Mouse (Mus musculus) hematopoietic stem cell, adult 5-6 weeks (primary cell): ENCODE measurements around the gene Msx2. TPM values are rescaled to one million over a fixed set of nuclear protein-coding genes. Genes with fewer than 3 reads are reported as not detected.

Experiments used
- ATAC-seq, 2 experiments: fragments of 125-278 bp in 1 of 2; replicated peaks in 1 of 2; 2 replicates each; pipeline ENCODE4 v1.8.0; 2016 to 2017; ENCODE audit warnings: inconsistent platforms in 2 of 2, mild to moderate bottlenecking in 2 of 2, moderate number of reproducible peaks in 2 of 2, low read depth in 1 of 2, moderate TSS enrichment in 1 of 2; ENCODE audit not compliant: low FRiP score in 2 of 2, poor library complexity in 2 of 2, severe bottlenecking in 2 of 2, insufficient read depth in 1 of 2, low TSS enrichment in 1 of 2
- total RNA-seq: library from RNA; stranded (forward); fragments of 172-1452, 232-1000 nt; gene quantifications from 2 replicates; pipeline ENCODE4 v1.2.3, GENCODE M21; 2017

The Msx2 gene
- total RNA-seq, 1 experiment from 2014 or later: not detected

DNA sequence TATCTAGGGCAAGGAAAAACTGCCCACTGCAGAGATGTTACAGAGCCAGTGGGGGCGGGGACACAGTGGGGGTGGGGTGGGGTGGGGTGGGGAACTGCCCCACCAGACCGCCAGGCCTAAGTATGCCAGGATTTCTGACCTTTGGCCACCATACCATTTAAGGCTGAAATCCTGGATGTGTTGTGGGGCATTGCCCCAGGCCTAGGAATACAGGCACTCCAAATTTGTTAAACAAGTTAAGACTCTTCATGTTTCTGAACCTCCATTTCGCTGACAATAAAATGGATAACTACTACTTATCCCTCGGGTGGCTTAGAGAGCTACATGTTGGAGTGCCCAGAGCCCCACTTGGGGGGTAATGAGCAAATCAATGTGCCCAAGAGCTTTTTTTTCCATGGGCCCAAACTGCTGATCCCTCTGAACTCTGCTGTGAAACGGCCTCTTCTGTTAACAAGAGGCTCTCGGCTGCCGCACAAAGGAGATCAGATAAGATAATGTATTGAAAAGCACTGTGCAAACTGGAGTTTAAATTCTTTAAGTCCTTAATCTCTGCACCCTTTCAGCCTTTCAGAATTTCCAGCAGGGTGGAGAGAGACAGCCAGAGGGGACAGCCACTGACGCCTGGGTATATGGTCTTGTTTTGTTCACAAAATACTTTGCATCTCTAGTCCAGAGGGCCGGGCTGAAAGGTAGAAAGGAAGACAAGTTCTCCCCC lies 2.3 kb downstream of the Msx2 start:
- no peak for ATAC-seq

DNA sequence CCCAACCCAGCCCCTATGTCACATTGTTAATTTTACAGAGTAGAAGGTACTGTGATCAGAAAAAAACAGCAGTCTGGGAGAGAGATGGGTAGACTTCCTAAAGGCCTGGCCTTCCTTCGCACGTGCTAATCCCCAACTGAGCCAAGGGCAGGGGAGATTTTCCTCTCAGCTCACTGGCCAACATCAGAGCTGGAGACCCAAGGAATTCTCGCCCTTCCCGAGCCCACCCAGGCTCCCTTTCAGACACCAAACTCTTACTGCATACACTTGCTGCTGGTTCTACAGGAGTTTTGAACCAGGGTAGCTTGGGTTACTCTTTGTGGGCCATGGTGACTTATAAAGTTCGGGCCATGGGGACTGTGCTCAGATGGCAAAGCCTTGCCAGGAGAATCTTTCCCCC lies 3.1 kb downstream of the Msx2 start:
- no peak for ATAC-seq

DNA sequence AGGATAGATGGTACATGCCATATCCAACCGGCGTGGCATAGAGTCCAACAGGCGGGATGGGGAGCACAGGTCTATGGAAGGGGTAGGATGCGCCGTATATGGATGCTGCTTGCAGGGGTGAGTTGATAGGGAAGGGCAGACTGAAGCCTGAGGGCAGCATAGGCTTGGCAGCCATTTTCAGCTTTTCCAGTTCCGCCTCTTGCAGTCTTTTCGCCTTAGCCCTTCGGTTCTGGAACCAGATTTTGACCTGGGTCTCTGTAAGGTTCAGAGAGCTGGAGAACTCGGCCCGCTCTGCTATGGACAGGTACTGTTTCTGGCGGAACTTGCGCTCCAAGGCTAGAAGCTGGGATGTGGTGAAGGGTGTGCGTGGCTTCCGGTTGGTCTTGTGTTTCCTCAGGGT lies 4.7 kb downstream of the Msx2 start:
- ATAC-seq: no peak

DNA sequence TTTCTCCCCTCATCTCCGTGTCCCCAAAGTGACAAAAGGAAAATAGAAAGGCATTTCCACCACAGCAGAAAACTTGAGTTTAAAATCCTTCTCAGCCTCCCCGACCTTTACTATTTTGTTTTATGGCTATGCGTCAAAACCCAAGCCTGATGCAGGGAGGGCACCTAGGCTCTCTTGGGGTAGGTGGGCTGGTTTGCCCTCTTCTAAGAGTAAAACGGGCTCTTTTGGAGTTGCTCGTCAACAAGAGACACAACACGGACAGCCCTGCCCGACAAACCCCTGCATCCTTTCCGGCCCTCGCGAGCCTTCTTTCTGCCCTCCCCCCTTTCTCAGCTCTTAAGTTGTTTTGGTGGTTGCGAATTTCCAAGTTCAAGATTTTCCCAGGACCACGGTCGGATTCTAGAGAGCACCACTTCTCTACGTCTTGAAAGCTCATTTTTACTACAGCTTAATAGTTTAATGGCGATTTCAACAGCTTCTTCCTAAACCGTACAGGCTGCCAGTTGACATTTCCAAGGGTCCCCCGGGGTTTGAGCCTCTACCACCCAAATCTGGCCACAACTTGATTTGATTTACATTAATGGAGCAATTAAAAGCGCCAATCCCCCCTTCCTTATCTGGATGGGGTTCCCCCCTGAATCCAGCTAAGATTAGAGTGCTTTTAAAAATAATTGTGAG lies 6.5 kb downstream of the Msx2 start:
- ATAC-seq: no peak

DNA sequence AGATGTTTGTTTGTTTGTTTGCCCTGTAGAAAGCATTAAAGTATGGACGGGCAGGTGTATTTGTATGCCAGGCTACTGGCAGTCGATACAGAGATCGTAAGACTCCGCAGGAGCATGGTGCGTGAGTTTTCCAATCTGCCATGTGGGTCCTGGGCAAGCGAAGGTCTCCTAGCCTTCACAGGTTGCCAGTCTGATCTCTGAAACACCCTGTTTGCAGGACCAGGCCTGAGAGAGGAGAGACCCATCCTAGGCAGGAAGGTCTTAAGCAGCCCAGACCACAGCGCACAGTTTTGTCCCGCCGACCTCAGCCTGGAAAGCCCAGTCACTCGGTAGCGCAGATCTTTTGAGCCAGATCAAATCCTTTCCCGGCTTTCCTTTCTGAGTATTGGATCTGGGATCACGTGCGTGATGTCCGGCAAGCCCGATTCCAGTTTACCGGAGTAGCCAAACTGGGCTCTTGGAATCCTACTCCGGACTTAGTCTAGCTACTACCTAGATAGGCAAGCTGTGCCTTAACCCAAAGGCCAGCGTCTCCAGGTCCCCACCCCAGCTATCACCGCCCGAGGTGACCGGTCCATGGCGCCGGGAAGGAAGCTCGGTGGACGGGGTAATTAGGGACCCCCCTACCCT lies 7.6 kb downstream of the Msx2 start:
- no peak for ATAC-seq

DNA sequence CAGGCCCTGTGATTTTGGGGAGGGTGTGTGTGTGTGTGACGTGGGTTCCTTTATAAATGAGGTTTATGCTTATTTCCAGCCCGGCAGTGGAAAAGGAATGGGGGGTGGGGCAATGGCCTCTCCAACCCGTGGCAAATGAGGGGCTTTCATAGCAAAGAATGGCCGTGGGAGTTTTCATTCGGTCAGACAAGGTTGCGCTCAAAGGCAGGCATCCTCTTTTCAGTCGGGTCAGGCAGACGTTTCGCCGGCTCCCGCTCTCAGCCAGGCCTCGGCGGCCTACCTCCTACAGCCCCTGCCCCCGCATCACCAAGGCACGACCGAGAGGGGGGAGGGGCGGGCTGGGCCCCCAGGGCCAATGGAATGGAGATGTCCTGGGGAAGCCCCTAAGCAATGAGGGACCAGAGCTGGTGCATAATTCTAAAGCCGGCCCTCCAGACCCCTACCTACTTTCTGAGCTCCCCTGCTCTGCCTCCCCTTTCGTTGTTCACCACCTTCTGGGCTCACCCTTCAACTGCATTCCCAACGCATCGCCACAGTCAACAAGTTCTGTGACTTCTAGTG lies 8.4 kb downstream of the Msx2 start:
- ATAC-seq: no peak

DNA sequence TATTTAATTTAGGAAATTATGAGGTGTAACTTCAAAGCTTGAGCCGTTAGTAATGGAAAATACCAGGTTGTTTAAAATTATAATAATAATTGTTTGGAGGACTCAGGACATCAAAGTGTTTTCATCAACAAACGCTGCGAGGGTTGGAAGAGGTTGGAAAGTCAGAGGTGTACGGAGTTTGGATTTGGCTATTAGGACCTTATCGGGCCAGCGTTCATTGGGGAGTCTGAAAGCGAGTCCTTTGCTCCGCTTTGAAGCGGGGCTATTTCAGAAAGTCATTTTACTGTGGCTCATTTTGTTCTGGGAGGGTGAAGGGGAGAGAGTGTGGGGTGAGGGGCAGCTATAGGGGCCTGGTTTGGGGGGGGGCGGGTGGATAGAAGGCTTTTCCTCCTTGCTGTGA lies 8.9 kb downstream of the Msx2 start:
- no peak for ATAC-seq

DNA sequence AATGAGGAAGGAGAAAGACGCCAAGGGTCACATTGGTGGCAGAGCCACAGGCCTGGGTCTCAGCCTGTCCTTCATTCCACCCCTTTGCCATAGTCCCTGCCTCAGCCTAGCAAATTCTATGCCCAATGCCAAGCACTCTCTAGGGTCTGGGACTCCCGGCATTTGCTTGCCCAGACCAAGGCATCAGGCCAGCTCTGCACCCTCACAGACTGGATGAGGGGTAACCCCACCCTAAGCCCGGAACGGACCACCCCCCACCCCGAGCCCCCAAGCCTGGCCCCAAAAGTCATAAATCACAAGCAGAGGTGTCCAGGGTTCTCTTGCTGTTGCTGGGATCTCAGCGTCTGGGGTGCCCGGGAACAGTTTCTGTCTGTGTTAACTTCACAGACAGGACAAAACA lies 9.8 kb downstream of the Msx2 start:
- no peak for ATAC-seq

DNA sequence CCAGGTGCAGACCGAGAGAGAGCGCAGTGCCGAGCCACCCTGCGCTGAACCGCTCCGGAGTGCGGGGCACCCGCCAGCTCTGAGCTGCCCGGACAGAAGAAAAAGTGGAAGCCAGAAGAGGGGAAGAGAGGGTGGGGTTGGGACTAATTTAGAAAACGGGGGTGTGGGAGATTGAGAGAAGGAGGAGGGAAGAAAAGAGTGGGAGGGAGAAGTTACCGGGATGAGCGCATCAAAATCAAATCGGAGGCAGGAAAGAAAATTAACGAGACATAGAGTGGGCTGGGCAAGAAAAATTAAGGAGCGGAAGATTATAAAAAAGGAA lies 10.3 kb downstream of the Msx2 start:
- no peak for ATAC-seq

DNA sequence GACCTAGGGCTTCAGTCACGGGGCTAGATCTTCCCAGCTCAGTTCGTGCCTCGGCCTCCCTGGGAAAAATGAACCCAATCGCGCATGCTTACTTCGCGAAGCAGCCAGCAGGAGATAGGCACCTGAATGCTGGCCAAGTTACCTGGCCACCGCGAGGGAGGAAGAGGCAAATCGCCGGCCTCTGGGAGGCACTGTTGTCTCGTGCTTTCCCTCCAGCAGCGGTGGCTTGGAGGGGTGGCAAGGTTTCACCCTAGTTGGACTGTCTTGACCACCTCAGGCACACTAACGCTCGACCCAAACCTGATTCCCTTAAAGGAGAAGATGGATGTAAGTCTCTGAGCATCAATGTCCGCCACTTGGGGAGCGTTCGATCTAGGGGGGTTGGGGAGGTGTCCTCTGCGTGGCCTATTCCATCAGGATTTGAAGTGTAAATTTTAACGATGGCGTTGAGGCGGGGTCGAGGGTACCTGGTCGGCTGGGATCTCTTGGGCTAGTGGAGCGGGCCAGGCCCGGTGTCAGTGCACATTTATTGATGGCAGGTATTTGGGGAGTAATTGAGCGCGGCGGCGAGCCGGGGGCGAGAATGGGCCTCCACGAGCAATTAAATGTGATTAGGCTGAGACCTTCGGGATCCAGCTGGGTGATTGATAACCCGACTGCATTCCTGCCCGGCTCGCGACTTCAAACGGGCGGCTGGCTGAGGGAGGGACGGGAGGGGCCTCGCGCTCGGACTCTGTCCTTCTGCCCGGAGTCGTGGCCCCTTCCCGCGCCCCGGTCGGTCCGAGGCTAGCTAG lies 10.8 kb downstream of the Msx2 start:
- no peak; a peak in 1 of 4 replicates for ATAC-seq

DNA sequence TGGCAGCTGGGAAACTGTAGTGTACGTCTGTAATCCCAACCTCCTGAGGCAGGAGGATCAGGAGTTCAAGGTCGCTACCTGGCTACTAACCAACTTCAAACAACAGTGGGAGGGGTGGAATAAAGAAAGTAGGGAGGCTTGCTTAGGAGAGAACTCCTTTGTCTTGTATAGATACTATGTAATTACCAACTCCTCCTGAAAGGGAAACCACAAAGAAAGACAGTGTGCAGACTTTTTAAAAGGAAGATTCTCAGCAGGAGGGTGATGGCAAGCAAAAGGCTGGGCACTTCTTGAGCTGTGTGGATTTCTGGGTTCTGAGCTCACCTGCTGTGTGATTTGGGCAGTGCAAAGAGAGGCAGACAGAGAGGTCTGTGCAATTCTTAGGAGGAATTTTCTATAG lies 11.5 kb downstream of the Msx2 start:
- ATAC-seq: no peak

DNA sequence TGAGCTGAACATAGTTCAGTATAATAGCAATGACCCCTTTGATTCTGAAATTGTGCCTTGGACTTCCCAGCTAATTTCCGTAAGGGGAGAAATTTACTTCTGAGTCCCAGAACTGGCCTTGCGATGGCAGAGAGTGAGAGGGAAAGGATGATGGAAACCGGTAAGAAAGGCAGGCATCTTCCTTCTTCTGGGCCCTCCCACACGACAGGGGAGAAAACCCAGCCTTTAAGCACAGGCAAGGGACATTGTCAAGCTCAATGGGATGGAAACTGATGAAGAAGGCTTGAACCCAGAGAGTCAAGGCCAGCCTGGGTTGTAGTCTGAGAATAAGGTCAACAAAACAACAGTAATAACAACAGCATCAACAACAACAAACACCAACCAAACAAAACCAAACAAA lies 14.1 kb downstream of the Msx2 start:
- no peak for ATAC-seq

DNA sequence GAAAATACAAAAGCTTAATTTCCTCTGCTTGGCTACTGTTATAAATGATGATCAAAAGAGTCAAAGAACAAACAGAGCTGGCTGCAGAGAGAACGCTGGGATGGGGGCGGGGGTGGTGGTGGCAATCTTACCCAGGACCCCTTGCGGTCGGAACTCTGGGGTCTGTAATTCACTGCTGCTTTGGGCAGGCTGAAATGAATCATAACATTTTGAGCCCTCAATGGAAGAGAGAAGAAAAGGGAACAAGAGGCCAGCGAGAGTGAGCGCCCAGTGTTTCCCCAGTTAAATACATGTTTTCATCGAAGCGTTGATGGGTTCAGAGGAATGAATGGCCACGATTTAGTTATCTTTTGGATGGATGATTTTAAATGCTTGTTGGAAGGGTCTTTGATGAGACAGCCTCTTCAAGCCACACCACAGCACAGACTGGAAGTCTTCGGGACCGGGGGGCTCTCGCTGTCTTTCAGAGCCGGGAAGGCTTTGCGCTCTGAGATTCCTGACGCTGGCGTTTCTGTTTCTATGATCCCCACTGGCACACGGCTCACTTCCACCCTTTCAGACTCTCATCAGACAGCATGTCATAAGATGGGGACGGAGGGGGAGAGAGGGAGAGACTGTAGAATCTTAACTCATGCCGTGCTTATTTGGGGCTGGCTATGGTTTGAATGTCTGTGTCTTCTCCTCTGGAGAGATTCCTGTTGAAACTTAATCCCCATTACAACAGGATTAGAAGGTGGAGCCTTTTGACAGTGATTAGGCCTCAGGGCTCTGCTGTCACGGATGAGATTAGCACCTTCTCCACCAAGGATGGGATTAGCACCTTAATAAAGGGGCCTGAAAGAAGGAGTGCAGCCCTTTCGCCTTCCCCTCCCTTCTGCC lies 17.8 kb downstream of the Msx2 start:
- no peak for ATAC-seq

DNA sequence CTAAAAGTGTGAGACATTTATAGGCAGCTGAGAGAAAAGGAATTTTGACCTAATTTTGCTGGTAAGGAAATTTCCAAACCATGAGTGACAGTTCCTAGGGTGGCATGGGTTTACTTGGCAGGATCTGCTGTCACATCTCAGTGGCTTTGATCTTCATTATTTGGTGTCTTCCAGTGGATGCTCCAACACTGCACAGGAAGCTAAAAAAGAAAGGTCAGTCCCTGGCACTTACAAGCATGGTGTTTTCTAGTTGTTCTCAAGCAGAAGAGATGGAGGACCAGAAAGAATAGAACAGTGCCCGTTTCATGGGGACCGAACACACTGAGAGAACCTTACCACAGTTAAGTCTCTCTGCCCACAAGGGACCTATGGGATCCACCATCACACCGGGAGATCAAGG lies 18.9 kb downstream of the Msx2 start:
- ATAC-seq: no peak

DNA sequence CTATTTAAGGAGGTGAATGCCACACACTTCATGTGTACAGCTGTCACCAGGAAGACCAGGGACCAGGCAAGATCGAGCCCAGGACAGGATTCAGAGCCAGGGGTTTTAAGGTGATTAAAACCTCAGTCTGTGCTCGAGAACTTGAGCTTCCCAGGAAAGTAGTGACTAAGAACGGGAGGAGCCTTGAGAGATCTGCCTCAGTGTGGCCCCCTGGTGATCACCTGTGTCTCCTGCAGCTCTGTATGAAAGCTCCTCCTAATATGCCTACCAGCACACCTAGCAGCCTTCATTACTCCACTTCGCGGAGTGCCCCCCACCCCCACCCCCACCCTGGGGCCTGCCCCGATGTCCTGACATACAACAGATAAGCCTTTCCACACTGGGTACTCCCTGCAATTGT lies 25.3 kb downstream of the Msx2 start:
- peak; percentile 49 to 51; a peak in 1 of 4 replicates for ATAC-seq

DNA sequence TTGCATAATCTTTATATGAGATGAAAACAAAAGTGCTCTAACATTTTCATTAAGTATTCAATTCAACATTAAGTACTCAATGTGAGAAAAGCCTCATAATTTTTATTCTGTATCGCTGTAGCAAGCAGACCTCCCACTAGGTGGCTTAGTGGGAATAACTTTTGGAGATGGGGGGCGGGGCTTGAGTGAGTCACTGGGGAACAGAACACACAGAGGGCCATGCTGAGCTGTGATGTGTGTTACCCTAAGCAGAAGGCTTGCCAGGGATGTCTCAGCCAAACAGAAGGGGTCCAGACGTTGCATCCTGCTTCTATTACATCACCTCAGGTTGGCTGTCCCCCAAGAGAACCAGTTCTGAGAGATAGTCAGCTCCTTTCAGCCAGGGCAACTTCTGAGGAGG lies 29.3 kb downstream of the Msx2 start:
- ATAC-seq: 0 out of 4 replicates have a peak, but pooled peaks of 1 of the 2 experiments have one; percentile 32
